Comparison of ENCODE assay signal across 8 mouse cellular contexts in genomic region chr4:116077240-116078095, GRCm38 (mm10). TPM values are rescaled to one million over a fixed set of nuclear protein-coding genes. Genes with fewer than 3 reads are reported as not detected.
DNase-seq lines count a peak whose midpoint lies in the region; ATAC-seq and TF ChIP-seq lines count a peak whose summit lies in the region.

No protein-coding gene starts in this region.

- WGBS in hindbrain, postnatal 0 days = 57% methylated on average over 3 of the region's 3 CpGs
- 64% methylated on average over 3 of the region's 3 CpGs for WGBS in midbrain, embryonic 13.5 days

- peak overlapping the region; percentile 90 for H3K4me3 ChIP-seq in hindbrain, postnatal 0 days (ENCODE audit: low read length)
- H3K4me3 ChIP-seq in midbrain, embryonic 13.5 days (replicated peaks) = peak overlapping the region; percentile 97

- no peaks in the 10 kb centered on the region for H3K27me3 ChIP-seq in hindbrain, postnatal 0 days (ENCODE audit: insufficient read depth, low read length)
- no peaks in the 10 kb centered on the region for H3K27me3 ChIP-seq in midbrain, embryonic 13.5 days

- no peak for ATAC-seq in hindbrain, postnatal 0 days
- no peak for ATAC-seq in midbrain, embryonic 13.5 days

- H3K9ac ChIP-seq in hindbrain, postnatal 0 days (replicated peaks; ENCODE audit: low read length) = peak overlapping the region; percentile 97
- H3K9ac ChIP-seq in midbrain, embryonic 13.5 days (replicated peaks) = peak overlapping the region; percentile 98

- no peaks in the 10 kb centered on the region for H3K9me3 ChIP-seq in hindbrain, postnatal 0 days (ENCODE audit: low read length)
- no peaks in the 10 kb centered on the region for H3K9me3 ChIP-seq in midbrain, embryonic 13.5 days

- peak overlapping the region; percentile 73 for H3K4me2 ChIP-seq in hindbrain, postnatal 0 days (ENCODE audit: low read depth, low read length)
- peak overlapping the region; percentile 97 for H3K4me2 ChIP-seq in midbrain, embryonic 13.5 days (replicated peaks)

- H3K4me1 ChIP-seq in hindbrain, postnatal 0 days (ENCODE audit: insufficient read depth, low read length) = peaks cover 25% of the 10 kb centered on the region
- H3K4me1 ChIP-seq in midbrain, embryonic 13.5 days (replicated peaks) = peaks cover 33% of the 10 kb centered on the region

- no peak for TF ChIP-seq CTCF in hindbrain, postnatal 0 days (IDR thresholded peaks at IDR 0.05; ENCODE audit: low read depth)

- H3K27ac ChIP-seq in hindbrain, postnatal 0 days = peak overlapping the region; percentile 97
- H3K27ac ChIP-seq in midbrain, embryonic 13.5 days = peak overlapping the region; percentile 96; the same call in 1 of the 2 replicates

- peaks cover 22% of the 10 kb centered on the region; the same call in 1 of the 2 replicates for H3K36me3 ChIP-seq in hindbrain, postnatal 0 days (ENCODE audit: insufficient read depth, low read length)
- peaks cover 29% of the 10 kb centered on the region for H3K36me3 ChIP-seq in midbrain, embryonic 13.5 days

- peak; percentile 16 for DNase-seq in cerebellum, adult 11 months
- DNase-seq in cerebellum, postnatal 25 days = no peak
- peak; percentile 15 for DNase-seq in thymus, postnatal 0 days (ENCODE audit: low spot score)
- no peak for DNase-seq in thymus, postnatal 14 days
- DNase-seq in hindbrain, postnatal 0 days (ENCODE audit: low spot score) = no peak
- no peak for DNase-seq in spleen, postnatal 4 days (ENCODE audit: low spot score in 2 of 2)
- DNase-seq in frontal cortex, postnatal 36 days (ENCODE audit: low spot score in 2 of 2) = no peak

RNA-seq across cellular contexts. Expression of gene Lrrc41, which starts 2.4 kb away (rescaled TPM):
- polyA plus RNA-seq in thymus, postnatal 0 days (2015; fragmentation: Nextera tagmentation; extraction: Ambion mirVana) = 41.6 and 42.1 TPM in 2 replicates
- total RNA-seq in hindbrain, postnatal 0 days (2014; rRNA removed) = 129 and 133 TPM in 2 replicates
- polyA plus RNA-seq in hindbrain, postnatal 0 days (2015; fragmentation: Nextera tagmentation; extraction: Ambion mirVana) = 60.2 and 61.9 TPM in 2 replicates
- polyA plus RNA-seq in midbrain, embryonic 13.5 days (2015; fragmentation: Nextera tagmentation; extraction: Ambion mirVana) = 62.1 and 67.1 TPM in 2 replicates

RNA-seq across cellular contexts. Expression of gene Uqcrh, which starts 2.6 kb away (rescaled TPM):
- polyA plus RNA-seq in thymus, postnatal 0 days (2015; fragmentation: Nextera tagmentation; extraction: Ambion mirVana) = 652 and 689 TPM in 2 replicates
- 186 and 220 TPM in 2 replicates for total RNA-seq in hindbrain, postnatal 0 days (2014; rRNA removed)
- 559 and 586 TPM in 2 replicates for polyA plus RNA-seq in hindbrain, postnatal 0 days (2015; fragmentation: Nextera tagmentation; extraction: Ambion mirVana)
- polyA plus RNA-seq in midbrain, embryonic 13.5 days (2015; fragmentation: Nextera tagmentation; extraction: Ambion mirVana) = 434 and 439 TPM in 2 replicates

RNA-seq across cellular contexts. Expression of gene Nsun4, which starts 23.8 kb away (rescaled TPM):
- polyA plus RNA-seq in thymus, postnatal 0 days (2015; fragmentation: Nextera tagmentation; extraction: Ambion mirVana) = 17.9 and 18.6 TPM in 2 replicates
- total RNA-seq in hindbrain, postnatal 0 days (2014; rRNA removed) = 13.6 and 14.6 TPM in 2 replicates
- 10.4 TPM in 2 replicates for polyA plus RNA-seq in hindbrain, postnatal 0 days (2015; fragmentation: Nextera tagmentation; extraction: Ambion mirVana)
- 17.5 and 17.9 TPM in 2 replicates for polyA plus RNA-seq in midbrain, embryonic 13.5 days (2015; fragmentation: Nextera tagmentation; extraction: Ambion mirVana)

RNA-seq across cellular contexts. Expression of gene Rad54l, which starts 46.0 kb away (rescaled TPM):
- 26.0 and 26.4 TPM in 2 replicates for polyA plus RNA-seq in thymus, postnatal 0 days (2015; fragmentation: Nextera tagmentation; extraction: Ambion mirVana)
- 3.8 and 5.3 TPM in 2 replicates for total RNA-seq in hindbrain, postnatal 0 days (2014; rRNA removed)
- polyA plus RNA-seq in hindbrain, postnatal 0 days (2015; fragmentation: Nextera tagmentation; extraction: Ambion mirVana) = 5.4 and 6.1 TPM in 2 replicates
- 18.8 and 19.4 TPM in 2 replicates for polyA plus RNA-seq in midbrain, embryonic 13.5 days (2015; fragmentation: Nextera tagmentation; extraction: Ambion mirVana)

RNA-seq across cellular contexts. Expression of gene Pomgnt1, which starts 46.2 kb away (rescaled TPM):
- 28.6 and 30.5 TPM in 2 replicates for polyA plus RNA-seq in thymus, postnatal 0 days (2015; fragmentation: Nextera tagmentation; extraction: Ambion mirVana)
- total RNA-seq in hindbrain, postnatal 0 days (2014; rRNA removed) = 85.9 and 88.7 TPM in 2 replicates
- 59.4 and 63.3 TPM in 2 replicates for polyA plus RNA-seq in hindbrain, postnatal 0 days (2015; fragmentation: Nextera tagmentation; extraction: Ambion mirVana)
- 51.8 and 56.9 TPM in 2 replicates for polyA plus RNA-seq in midbrain, embryonic 13.5 days (2015; fragmentation: Nextera tagmentation; extraction: Ambion mirVana)

Comparison
In these comparisons a context has a peak if more than half of its experiments do, and no peak if none do; other contexts are left out.
1. DNase-seq: peak in cerebellum, adult 11 months (single experiment) and thymus, postnatal 0 days (single experiment); none in cerebellum, postnatal 25 days (0 of 2), thymus, postnatal 14 days (single experiment), hindbrain, postnatal 0 days (single experiment), spleen, postnatal 4 days (0 of 2) and frontal cortex, postnatal 36 days (0 of 2).